Mouse (Mus musculus) myocyte (in vitro differentiated cells): Measurements from ENCODE around the gene Plod2.

Source experiments
- E2F4 ChIP-seq: IDR thresholded peaks from one replicate; pipeline ENCODE4 v1.6.1; 2011; ENCODE audit warnings: mild to moderate bottlenecking, control low read depth, moderate library complexity; ENCODE audit not compliant: insufficient read depth
- MAX ChIP-seq: IDR thresholded peaks from one replicate; pipeline ENCODE4 v1.6.1; 2011; ENCODE audit warnings: low read depth, mild to moderate bottlenecking, control low read depth
- MYOD1 ChIP-seq, 3 experiments: IDR thresholded peaks; one replicate each; pipeline ENCODE4 v1.6.1; 2011; ENCODE audit warnings: control low read depth in 2 of 3, low read depth in 2 of 3, mild to moderate bottlenecking in 2 of 3, moderate library complexity in 1 of 3; ENCODE audit not compliant: insufficient read length in 2 of 3, control insufficient read depth in 1 of 3
- MYOG ChIP-seq, 3 experiments: IDR thresholded peaks; one replicate each; pipeline ENCODE4 v1.6.1; 2011; ENCODE audit warnings: control low read depth in 2 of 3, low read depth in 2 of 3, mild to moderate bottlenecking in 2 of 3; ENCODE audit not compliant: insufficient read length in 2 of 3, control insufficient read depth in 1 of 3, insufficient read depth in 1 of 3
- POLR2A ChIP-seq: IDR thresholded peaks from one replicate; pipeline ENCODE4 v1.6.1; 2011; ENCODE audit warnings: low read depth, mild to moderate bottlenecking, control low read depth, moderate library complexity; ENCODE audit not compliant: insufficient read length
- POLR2AphosphoS2 ChIP-seq: IDR thresholded peaks from one replicate; pipeline ENCODE4 v1.6.1; 2011; ENCODE audit warnings: low read depth, control low read depth; ENCODE audit not compliant: insufficient read length
- SRF ChIP-seq: IDR thresholded peaks from one replicate; pipeline ENCODE4 v1.6.1; 2011; ENCODE audit warnings: low read depth; ENCODE audit not compliant: control insufficient read depth, insufficient read length
- TCF12 ChIP-seq: IDR thresholded peaks from one replicate; pipeline ENCODE4 v1.6.1; 2011; ENCODE audit warnings: mild to moderate bottlenecking, control low read depth; ENCODE audit not compliant: poor library complexity, insufficient read depth, severe bottlenecking
- USF1 ChIP-seq: IDR thresholded peaks from one replicate; pipeline ENCODE4 v1.6.1; 2011; ENCODE audit warnings: low read depth, mild to moderate bottlenecking, control low read depth, moderate library complexity

DNA sequence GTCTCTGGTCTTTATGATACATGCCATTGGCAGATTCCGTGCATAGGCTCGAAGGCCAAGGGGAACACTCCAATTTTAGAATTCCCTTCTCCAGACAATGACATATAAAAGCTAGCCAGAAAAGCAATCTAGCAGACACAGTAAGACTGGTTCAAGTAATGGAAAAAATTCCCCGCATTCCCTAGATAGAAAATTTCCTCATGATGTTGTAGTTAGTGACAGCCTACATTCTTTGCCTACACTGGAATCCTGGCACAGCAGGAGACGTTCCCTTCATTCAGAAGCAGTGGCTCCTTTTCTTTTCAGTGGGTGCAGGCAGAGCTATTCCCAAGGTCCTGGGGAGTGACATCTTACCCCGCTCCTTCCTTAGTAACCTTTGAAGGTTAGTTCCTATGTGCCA lies 41.9 kb downstream of the Plod2 start:
- TF ChIP-seq POLR2A (no peak), MAX (no peak), MYOD1 (IDR thresholded peaks at IDR 0.05; ENCODE audit: control insufficient read depth in 1 of 3, insufficient read length in 2 of 3, low read depth in 2 of 3) (no peak), POLR2AphosphoS2 (no peak), SRF (no peak), E2F4 (no peak), MYOG (IDR thresholded peaks at IDR 0.05; ENCODE audit: control insufficient read depth in 1 of 3, insufficient read depth in 1 of 3, insufficient read length in 2 of 3, low read depth in 2 of 3) (no peak), TCF12 (no peak), USF1 (no peak)
